Mouse (Mus musculus) lung, adult 18-20 months (tissue): ENCODE measurements at regions not wholly inside any gene's neighbourhood (a gene's known extent, or its start where the extent isn't known, plus 50 kb on each side); places are given as distances from the start of the nearest gene placed in this dataset.

Experiments used
- DNase-seq, 2 experiments: peaks; one replicate each; pipeline ENCODE4 v3.0.0; 2022; ENCODE audit warnings: mixed read lengths in 2 of 2

DNA sequence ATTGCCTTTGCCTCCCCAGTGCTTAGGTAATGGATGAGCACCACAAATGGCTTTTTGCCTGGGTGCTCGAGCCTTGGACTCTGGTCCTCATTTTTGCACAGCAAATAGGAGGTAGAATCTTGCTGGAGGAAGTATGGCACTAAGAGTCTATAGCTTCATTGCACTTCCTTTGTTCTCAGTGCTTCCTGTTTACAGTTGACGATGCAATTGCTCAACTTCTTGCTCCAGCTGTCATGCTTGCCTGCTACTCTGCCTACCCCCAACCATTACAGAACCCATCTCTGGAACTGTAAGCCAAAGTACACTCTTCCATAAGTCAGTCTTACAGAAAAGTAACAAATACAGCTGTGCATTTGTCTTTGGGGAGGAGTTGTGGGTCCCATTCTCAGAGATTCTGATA is 79.8 kb upstream of the Slc7a14 start:
- no peak for DNase-seq

DNA sequence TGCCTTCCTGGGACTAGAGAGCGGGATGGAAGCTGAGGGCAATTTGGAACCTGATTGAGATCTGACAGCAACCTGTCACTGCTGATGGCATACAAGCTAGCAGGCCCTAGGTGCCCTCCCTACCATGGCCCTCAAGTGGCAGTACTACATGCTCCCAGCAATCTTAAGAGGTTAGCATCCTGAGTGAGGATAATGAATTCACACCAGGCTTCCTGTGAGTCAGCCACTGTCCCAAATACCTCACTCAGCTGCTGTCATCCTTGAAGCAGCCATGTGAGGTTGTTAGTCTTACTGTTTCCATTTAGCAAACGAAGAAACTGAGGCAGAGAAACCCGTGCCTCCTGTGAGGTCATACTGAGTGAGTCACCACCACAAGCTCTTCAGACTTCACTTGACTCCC is 65.5 kb upstream of the Slc7a14 start:
- no peak for DNase-seq

DNA sequence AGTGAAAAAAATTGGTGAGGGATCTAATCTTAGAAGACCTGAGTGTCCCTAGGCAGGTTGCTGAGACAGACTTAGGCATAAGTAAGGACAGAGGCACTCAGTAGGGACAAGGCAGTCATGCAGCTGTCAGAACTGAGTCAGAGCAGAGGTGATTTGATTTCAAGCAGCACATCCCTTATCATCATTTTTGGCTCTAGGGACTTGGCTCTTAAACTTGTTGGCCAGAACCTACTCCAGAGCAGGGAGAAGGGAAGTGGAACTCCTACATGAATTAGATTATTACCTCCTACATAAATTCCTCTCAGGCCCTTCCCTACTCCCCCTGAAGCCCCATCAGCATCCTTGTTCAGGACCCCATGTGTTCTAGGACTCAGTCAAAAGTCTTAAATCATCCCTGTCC is 63.9 kb upstream of the Slc7a14 start:
- DNase-seq = no peak

DNA sequence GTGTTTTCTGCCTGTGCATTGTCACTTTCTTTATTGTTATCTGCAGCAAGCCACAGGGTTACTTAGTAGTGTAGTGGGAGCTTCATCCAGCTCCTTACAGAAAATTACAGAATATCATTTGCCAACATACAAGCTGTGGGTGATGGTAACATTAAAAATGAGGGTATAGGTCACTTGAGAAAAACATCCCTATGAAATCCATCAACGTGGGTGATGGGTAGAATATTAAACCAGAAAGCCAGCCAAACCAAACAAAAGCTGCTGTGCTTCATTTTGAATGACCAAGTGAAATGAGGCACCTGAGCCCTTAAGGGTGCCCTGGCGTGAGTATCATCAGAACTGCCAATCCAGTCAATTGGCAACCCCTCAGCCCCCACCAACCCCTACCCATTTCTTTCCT is 58.1 kb upstream of the Slc7a14 start:
- no peak for DNase-seq
